Mouse (Mus musculus) heart, postnatal 10 days (tissue): ENCODE results near the gene Ttf2. TPM values are rescaled to one million over a fixed set of nuclear protein-coding genes. Genes with fewer than 3 reads are reported as not detected.

ENCODE experiments used
- DNase-seq, 2 experiments: peaks; one replicate each; pipeline ENCODE4 v3.0.0; 2021
- intact Hi-C: fragments of 180-260 bp; cut with DNase I; formaldehyde crosslinking; loops from one replicate; pipeline ENCODE4 v1.15.1; 2025
- total RNA-seq, 2 experiments: library from RNA; stranded (reverse); gene quantifications; 2 replicates each; pipeline ENCODE4 v1.2.3; 2021

The Ttf2 gene
- total RNA-seq, 2 experiments from 2014 or later = 5.7 to 6.0 TPM

DNA sequence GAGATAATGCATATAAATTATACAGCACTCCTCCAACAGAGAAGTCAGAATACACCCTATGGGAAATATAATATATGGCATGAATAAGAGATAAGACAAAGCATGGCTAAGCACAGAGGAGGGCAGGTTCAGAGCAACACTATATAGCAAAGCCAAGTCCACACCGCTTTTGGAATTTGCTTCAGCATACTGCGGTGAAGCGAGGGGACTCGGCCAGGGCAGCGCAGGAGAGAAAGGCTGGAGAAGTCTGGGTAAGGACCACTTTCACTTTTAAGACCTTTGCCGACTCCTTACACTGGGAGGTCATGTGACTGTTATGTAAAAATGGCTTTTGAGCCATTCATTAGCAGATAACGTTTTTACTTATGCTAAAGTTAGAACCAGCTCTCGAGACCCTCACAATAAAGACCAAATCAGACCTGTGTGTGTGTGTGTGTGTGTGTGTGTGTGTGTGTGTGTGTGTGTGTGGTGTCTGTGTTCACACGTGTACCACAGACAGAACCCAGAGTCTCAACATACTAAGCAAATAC, 48.8 kb downstream of the Ttf2 start:
- intact Hi-C loops = no loop called here
- DNase-seq = no peak

DNA sequence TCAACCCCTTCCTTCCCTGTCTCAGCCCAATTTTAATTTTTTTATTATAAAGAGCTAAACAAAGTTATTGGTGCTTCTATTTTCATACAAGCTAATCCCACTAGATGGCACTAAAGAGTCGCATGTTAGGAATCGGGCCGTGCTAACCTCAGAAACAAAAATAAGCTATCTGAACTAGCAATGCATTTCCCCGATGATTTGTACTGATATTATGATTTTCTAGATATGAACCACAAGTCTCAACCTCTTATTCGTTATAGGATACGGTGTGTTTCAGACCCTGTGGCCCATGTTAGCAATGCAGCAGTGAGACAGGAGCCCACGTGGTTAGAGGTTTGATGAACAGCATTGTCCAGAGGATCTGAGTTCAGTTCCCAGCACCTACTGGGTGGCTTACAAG, 52.6 kb downstream of the Ttf2 start:
- intact Hi-C loops = loop anchor here (2.0 to 5.0 kb wide), 2 partner anchors 52 to 380 kb away; partner anchors contain the start of gene Ttf2
- peak; percentile 32 to 59 for DNase-seq

- no peak for DNase-seq
- intact Hi-C loops = no loop called here
Observed at GRCm38 (mm10) chr3:100911498-100912213, 57.8 kb downstream of the Ttf2 start.

- intact Hi-C loops = no loop called here
- no peak for DNase-seq
Observed at GRCm38 (mm10) chr3:100911026-100911425, 58.4 kb downstream of the Ttf2 start.

DNA sequence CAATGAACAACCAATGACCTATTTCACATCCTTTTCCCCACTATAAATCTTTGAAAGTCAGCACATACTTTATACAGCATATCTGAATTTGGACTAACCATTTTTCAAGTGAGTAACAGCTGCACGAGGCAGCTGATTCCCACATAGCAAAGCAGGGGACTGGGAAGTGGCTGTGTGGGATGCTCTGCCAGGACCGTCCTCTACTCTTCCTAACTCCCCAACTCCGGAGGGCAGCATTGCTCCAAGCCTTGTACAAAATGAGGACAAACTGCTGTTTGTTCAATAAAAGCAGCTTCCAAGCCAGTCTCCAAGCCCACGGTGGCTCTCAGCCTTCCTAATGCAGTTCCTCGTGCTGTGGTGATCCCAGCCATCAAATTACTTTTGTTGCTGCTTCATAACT, 58.8 kb downstream of the Ttf2 start:
- DNase-seq = no peak
- intact Hi-C loops = no loop called here

DNA sequence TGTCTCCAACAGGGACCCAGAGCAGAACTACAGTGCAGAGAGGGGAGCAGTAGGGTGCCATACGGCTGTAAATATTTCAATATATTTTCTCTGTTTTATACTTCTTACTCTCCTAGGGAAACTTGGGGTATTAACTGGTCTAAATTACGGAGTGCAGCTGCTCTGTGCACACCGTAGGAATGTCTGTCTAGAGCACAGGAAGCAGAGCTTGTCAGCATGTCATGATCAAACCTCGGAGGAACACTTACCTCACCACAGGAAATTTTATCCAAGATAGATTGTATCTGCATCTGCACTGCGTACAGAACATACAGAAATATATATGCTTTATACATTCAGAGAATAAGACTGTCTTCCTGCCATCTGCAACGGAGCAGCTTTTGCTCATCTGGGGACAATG, 60.9 kb downstream of the Ttf2 start:
- intact Hi-C loops = loop anchor here (5.0 kb wide), 1 partner anchor 141 kb away; no protein-coding TSS in a partner anchor
- DNase-seq = no peak

- DNase-seq = peak in 1 of 2 experiments; percentile 24
- intact Hi-C loops = loop anchor here (5.0 kb wide), 1 partner anchor 140 kb away; no protein-coding TSS in a partner anchor
Observed at GRCm38 (mm10) chr3:100906916-100907315, 62.5 kb downstream of the Ttf2 start.

DNA sequence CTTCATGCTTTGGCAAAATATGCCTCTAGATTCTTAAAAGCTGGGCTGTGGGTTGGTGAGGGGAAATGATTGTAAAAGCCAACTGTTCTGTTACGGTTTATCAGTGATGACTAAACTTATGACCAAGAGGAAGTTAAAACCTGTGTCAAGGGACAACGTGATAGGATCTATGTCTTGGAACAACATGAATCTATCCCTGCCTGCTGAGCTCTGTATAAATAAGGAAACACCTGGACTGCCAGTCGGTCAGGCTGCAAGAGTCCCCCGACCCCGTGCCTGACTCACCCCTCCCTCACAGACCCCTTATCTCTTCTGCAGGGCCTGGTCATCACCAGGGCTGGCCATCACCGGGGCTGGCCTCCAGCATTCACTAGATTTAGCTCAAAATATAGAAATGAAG, 63.3 kb downstream of the Ttf2 start:
- intact Hi-C loops = loop anchor here (5.0 kb wide), 1 partner anchor 139 kb away; no protein-coding TSS in a partner anchor

GRCm38 (mm10) chr3:100895500-100895899, 74.0 kb downstream of the Ttf2 start:
- intact Hi-C loops = no loop called here
- no peak for DNase-seq

More for the DNA sequence above, 63.3 kb downstream of the Ttf2 start:
- DNase-seq = no peak

GRCm38 (mm10) chr3:100892383-100893335, 76.8 kb downstream of the Ttf2 start:
- no peak for DNase-seq
- intact Hi-C loops = no loop called here

GRCm38 (mm10) chr3:100890406-100890805, 79.1 kb downstream of the Ttf2 start:
- no peak for DNase-seq
- intact Hi-C loops = no loop called here

DNA sequence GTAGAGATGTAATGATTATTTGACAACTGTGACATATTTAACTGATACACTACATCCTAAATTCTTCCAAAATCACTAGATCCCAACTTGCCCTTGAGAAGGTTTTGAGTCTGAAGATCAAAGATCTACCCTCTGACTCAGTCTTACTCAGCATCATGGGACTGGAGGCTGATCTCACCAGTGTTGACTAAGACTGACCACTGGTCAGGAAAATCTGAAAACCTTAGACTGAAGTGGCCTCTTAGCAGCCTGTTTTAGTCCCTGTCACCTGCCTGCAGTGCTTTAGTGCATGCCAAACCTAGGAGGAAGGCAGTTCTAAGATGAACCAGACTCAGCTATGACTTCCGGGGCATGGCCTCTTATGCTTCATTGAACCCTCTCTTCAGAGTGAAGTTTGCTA, 80.2 kb downstream of the Ttf2 start:
- intact Hi-C loops = no loop called here
- DNase-seq = no peak

Other genes with a start within 250 kb of the Ttf2 start
- gene Vtcn1, start 144.2 kb downstream of the Ttf2 start, total RNA-seq = under 1 TPM; 0.24 to 0.79 TPM
- 10 to 100 TPM; 10.7 to 11.1 TPM for gene Trim45, start 47.5 kb downstream of the Ttf2 start, total RNA-seq
- gene Cd101, start 59.9 kb upstream of the Ttf2 start, total RNA-seq = under 1 TPM; 0.50 to 0.64 TPM
- 10 to 100 TPM; 71.5 to 74.7 TPM for gene Ptgfrn, start 140.6 kb upstream of the Ttf2 start, total RNA-seq